Mouse (Mus musculus): ENCODE results near the gene Mthfd1.

Gene Mthfd1

DNA sequence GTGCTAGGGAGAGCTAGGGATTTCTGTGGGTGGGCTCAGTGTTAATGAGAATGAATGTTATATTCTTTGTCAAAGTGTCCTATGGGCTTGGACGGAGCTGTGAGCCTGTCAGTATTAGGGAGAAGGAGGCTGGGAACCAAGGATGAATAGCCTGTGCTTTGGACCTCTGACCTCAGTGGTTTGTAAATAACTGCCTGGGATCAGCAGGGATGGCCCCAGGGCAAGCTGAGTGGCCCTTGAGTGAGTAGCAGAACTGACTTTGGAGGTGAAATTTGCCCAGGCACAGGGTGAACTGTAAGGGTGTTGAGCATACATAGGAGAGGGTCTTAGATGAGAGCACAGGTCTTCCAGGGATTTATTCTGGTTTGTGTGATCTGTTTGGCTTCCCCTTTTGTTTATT, 8.8 kb downstream of the Mthfd1 start:
- DNase-seq (ENCODE audit: low spot score): no peak

DNA sequence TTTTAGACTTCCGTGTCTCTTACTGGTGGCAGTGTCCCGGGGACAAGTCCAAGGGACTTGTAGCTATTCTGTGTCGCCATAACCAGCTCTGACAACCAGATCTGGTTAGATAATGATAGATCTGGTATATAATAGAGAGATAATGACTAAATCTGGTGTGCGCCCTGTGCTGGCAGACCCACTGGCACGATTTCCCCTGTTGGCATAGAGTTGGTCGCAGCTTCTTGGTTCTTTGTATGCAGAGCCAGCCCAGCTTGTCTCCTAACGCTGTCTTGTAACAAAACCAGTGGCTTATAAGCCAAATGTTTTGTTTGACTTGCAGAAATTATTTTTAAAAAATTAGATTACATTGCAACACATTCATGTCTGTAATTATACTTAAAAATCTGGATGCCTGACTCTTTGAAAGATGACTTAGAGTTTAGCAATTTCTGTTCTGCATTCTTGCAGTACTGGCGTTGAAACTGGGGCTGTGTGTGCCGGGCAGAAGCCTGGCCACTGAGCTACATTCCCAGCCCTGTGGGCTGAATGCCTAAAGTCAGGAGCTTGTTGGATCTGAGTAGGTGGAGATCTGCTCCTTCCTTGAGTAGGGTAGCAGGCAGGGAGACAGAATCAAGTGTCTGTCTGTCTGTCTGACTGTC, 9.3 kb downstream of the Mthfd1 start:
- no peak for DNase-seq (ENCODE audit: low spot score)

DNA sequence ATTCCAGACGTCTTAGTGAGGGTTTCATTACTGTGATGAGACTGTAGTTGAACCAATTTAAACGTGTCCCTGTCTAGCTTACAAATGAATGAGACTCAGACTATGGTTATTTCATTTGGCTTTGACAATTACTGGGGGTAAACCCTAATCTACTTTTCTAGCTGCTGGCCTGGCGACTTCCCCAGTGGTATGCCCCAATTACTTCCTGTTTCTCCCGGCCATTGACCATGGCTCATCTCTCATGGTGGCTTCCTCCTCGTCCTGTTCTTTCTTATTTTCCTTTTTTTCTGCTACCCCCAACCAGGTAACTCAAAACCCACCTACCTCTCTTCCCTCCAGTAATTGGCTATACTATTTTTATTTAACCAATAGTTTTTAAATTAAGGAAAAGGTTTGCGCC, 9.9 kb downstream of the Mthfd1 start:
- DNase-seq (ENCODE audit: low spot score): no peak

DNA sequence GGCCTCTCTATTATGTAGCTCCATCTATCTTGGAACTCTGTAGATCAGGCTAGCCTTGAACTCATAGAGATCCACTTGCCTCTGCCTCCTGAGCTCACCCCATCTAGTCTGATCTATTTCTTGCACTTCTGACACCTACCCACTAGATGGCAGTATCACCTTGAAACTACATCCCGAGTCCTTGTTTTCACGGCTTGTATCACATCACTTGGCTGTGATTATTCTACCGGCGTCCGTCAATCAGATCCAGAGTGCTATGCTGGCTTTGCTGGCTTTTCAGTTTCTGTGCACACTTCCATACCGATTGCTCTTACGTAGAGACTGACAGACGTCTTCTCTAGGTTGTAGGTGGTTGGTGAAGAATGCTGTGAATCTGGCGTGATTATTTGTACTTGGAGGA, 11.8 kb downstream of the Mthfd1 start:
- no peak for DNase-seq (ENCODE audit: low spot score)

DNA sequence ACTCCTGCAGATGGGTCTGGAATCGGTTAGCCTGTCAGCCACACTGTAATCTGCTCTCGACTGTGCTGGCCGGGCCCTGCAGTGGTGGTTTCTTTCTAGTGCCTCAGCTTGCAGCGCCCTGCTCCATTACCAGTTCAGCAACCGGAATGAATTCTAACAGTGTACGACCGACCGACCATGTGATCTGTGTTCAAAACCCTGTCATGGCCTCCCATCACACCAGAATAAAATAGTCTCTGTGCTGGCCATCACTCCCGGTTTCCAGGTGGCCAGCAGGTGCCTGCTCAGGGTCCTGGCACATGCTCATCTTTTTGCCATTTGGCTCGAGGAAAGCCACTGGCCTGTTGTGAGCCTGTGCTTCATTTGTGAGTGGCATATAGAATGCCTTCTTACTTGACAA, 13.6 kb downstream of the Mthfd1 start:
- no peak for DNase-seq (ENCODE audit: low spot score)

DNA sequence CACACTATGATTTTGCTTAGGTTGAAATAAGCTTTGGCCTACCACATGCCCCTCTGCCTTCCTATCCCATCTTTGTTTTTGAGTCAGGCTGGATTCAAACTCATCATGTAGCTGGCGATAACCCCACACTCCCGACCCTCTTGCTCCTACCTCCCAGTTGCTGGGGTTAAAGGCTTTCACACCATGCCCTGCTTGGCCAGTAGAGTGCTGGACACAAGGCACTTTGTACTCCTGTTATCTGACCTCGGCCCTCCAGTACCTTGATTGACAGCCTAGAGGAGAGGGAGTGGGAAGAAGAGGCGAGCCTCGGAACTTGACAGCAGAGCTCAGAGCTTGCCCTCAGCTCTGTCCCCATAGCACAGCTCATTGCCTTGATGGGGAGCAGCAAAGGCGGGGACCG, 14.1 kb downstream of the Mthfd1 start:
- no peak for DNase-seq (ENCODE audit: low spot score)

DNA sequence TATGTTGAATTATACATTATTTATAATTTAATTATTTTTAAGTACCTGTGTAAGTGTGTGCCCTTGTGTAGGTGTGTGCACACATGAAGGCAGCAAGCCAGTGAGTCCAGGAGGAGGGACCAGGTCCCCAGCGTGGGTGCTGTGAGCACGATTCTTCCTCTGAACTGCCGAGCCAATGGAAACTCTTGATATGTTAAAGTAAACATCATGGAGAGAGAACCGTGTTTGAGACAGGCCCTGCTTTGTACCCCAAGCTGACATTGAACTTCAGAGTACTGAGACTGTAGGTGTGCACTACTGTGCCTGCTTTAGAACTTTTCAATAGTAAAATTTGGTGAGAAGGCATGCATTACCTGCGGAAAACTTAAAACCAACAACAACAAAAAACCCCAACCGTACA, 16.4 kb downstream of the Mthfd1 start:
- no peak for DNase-seq (ENCODE audit: low spot score)

DNA sequence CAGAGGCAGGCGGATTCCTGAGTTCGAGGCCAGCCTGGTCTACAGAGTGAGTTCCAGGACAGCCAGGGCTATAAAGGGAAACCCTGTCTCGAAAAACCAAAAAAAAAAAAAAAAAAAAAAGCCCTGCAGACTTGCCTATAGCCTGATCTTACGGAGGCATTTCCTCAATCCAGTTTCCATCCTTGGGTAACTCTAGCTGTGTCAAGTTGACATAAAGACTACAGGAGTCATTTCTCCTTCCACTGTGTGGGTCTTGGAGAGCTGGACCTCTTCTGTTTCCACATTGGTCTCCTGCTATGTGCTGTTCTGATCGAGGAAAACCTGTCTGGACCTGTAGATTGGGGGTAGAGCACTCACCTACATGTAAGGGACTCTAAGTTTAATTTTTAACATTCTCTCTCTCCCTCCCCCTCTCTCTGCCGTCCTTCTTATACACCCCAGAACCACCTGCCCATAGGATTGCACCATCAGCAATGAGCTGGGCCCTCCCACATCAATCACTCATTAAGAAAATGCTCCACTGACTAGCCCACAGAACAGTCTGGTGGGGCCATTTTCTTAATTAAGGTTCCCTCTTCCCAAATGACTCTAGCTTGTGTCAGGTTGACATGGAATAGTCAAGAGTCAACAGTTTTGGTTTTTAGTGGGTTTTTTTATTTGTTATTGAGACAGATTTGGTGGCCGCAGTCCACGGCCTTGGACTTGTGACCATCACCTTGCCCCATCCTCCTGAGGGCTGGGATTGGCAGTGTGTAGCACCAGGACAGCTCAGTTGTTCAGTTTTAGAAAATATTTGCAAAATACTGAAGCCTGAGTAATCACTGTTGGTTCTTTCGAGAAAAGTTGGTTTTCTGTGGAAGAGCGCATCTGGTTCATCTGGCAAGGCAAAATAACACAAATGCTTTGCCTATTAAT, 17.8 kb downstream of the Mthfd1 start:
- no peak for DNase-seq (ENCODE audit: low spot score)

DNA sequence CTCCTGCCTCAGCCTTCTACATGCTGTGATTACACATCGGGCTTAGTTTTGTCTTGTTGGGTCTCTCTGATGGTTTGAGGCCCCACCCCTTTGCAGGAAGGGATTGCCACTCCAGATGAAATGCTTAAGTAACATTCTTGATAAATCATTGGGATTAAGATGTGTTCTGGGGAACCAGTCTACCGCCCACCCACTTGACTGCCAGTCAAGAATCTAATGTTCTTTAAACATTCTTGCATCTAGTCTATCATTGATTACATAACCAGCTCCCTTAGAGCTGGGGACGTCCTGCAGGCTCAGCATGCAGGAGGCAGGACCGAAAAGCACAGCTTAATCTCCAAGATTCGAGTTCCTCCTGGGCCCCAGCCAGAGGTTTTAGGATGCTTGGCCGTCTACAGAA, 23.1 kb downstream of the Mthfd1 start:
- no peak for DNase-seq (ENCODE audit: low spot score)

DNA sequence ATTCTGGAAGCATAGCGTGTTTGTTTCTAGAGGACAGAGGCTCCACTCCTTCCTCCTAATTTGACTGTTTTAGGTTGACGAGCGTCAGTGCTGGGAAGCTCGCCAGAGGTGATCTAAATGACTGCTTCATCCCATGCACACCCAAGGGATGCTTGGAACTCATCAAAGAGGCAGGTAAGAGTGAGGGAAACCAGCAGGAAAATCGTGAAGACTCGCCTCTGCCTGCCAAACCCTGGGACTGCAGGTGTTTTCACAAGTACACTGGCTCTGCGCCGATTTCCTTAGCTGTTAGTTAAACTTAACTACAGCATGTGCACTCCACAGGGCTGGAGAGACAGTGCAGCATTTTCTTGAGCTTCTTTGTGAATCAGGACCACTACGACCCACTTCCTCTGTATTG, 25.5 kb downstream of the Mthfd1 start:
- no peak for DNase-seq (ENCODE audit: low spot score)

DNA sequence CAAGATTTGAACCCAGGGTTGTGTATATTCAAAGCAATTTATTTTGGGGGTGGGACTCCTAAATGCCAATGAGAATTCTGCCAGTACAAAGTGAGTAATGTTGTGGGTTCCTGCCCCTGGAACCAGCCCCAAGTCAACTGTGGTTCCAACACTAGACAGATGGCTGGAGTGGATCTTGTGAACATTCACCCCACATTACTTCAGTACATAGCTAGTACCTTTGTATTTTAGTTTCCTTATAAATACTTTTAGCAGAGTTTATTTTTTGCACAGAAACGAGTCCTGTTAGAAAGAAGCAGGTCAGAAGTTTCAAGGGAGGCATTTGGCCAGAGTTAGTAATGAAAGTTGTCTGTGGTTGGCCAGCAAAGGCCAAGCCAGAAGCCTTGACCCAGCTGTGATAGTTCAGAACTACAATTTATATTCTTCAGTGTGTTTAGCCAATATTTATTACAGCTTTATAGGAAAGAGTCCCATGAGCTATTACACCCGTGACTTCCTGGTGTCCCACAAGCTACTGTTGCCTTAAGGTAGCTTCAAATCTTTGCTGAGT, 26.1 kb downstream of the Mthfd1 start:
- DNase-seq (ENCODE audit: low spot score): no peak

DNA sequence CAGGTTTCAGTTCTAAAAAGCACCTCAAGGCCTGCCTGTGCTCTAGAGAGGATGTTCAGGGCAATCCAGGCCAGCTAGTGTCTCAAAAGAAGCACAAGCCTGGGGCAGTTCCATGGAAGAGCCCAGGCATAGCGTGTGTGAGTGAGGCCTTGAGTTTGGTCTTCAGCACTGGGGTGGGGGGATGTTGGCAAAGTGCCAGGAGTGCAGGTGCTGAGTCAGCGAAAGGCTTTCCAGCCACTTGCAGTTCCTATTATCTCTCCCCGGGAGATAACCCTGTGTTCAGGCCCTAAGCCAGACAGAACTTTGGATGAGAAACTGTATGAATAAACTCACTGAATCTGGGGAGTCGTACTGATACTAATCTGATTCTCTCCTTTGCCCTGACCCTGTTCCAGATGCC, 27.0 kb downstream of the Mthfd1 start:
- DNase-seq (ENCODE audit: low spot score): no peak

DNA sequence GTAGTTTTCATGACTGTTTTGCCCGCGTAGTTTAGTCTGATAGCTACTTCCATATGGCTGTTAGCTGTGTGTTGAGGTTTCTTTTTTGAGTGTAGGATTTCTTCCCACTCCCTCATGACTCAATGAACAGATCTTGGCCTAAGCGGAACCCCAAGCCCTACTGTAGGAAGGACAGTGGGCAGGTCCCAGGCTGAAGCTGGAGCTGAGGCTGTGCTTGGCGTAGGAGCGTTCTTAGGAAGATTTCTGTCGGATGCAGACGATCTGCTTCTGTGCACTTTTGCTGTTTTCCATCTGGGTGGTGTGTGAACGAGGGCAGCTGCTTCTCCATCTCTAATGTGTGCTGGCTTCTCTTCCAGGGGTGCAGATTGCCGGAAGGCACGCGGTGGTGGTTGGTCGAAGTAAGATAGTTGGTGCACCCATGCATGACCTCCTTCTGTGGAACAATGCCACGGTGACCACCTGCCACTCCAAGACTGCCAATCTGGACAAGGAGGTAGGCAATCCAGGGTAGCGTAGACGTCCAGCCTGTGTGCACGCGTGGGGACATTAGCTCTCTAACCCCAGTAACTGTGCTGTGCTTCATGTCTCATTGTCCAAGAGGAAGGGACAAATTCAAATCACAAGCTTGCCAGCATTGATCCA, 27.6 kb downstream of the Mthfd1 start:
- DNase-seq (ENCODE audit: low spot score): no peak

DNA sequence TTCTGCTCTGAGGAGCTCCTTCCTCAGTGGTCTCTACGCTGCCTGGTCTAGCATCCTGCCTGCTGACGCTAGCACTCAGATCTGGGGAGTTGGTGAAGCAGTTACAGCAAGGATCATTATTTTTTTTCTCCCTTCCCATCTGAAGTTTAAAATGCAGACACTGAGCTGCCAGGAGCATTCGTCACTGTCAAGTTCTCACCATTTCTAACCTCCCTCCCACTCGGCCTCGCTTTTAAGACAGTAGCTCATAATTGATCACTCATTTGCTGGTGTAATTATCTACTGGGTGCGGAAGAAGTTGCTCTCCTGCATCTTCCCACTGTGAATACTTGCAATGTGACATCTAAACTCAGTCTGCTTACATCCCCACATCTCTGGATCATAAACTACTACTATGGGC, 30.3 kb downstream of the Mthfd1 start:
- no peak for DNase-seq (ENCODE audit: low spot score)

DNA sequence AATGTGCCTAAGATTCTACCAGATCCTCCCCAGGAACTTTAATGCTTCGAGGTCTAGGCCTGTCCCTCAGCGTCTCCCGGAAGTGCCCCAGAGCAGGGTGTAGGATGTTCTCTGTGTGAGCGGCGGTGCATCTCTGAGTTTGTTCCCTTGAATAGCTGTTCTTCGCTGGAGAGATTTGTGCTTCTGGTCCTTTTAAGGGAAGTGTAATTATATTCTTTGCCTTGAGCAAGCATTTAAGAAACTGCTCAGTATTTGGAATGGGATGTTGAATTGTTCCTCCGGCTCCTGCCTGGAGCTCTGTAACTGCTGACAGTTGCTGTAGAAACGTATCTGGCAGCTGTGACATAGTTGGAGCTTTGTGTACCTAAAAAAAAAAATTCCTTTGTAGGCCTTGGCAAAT, 32.9 kb downstream of the Mthfd1 start:
- DNase-seq (ENCODE audit: low spot score): no peak

DNA sequence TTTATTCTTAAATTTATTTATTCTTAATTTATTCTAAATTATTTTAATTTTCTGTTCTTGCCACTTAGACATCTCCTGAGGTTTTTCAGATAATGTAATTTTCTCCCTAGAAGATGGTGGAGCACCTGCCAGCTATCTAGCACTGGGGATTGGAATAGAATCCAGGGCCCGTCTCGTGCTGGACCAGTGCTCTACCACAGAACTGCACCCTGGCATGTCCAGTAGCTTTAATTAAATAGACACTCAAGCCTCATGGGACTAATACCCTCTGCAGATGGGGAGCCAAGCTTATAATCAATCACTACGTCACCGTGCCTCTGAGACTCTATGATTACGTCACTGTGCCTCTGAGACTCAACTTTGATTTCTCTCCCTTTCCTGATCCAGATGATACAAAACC, 33.4 kb downstream of the Mthfd1 start:
- DNase-seq (ENCODE audit: low spot score): no peak

DNA sequence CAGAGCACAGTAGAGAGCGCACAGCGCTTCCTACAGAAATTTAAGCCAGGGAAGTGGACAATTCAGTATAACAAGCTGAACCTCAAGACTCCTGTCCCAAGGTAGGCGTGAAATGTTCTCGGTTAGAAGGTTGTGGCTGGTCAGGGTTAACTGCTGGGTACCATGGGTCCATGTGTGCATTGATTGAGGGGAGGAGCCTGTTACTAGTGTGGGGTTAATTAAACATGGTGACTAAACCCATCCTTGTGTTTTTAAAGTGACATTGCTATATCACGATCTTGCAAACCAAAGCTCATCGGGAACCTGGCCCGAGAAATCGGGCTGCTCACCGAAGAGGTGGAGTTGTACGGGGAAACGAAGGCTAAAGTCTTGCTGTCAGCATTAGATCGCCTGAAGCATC, 34.3 kb downstream of the Mthfd1 start:
- no peak for DNase-seq (ENCODE audit: low spot score)

DNA sequence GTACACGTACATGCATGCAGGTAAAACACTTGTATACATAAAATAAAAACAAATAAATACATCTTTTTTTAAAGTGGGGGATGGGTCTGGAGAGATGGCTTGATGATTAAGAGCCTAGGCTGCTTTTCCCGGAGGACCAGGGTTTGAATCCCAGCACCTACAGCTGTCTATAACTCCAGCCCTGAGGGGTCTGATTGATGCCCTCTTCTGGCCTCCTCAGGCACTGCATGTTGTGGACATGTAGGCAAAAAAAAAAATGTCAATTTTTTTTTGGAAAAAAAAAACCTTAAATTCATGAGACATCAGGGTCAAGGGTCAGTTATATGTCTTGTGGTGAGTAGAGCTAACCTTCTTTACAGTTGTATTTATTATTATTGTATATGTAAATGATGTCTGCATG, 35.2 kb downstream of the Mthfd1 start:
- no peak for DNase-seq (ENCODE audit: low spot score)

DNA sequence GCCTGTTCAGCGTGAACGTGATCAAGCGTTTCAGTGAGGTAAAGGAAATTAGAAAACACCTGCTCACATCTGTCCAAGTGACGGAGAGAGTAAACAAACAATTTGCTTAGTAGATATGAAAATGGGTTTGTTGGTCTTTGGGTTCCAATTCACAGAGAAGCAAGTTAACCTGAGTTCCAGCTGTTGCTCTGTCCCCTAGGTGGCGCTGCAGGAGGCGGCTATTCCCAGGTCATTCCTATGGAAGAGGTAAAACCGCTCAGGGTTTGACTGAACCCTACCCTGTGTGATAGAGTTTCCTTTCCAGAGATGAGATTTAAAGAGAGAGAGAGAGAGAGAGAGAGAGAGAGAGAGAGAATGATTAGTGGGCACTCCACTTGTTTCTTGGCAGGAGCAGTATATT, 38.1 kb downstream of the Mthfd1 start:
- peak; percentile 67 for DNase-seq (ENCODE audit: low spot score)

DNA sequence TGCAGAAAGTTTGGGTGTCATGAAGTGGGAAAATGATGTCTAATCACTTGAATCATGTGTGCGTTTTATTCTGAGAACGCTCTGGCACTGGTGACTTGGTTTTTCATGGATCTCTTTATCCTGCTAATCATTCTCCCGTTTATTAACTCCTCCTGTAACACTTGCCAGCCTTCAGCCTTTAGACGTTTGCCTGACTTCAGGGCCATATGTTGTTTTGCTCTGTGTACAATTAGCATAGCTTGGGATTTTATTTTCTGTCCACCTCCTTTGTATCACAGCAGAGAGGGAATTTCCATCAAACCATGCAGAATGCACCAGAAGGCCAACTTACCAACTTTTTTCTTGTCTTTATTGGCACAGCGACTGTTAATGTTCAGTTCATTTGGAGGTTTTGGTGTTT, 42.7 kb downstream of the Mthfd1 start:
- no peak for DNase-seq (ENCODE audit: low spot score)

DNA sequence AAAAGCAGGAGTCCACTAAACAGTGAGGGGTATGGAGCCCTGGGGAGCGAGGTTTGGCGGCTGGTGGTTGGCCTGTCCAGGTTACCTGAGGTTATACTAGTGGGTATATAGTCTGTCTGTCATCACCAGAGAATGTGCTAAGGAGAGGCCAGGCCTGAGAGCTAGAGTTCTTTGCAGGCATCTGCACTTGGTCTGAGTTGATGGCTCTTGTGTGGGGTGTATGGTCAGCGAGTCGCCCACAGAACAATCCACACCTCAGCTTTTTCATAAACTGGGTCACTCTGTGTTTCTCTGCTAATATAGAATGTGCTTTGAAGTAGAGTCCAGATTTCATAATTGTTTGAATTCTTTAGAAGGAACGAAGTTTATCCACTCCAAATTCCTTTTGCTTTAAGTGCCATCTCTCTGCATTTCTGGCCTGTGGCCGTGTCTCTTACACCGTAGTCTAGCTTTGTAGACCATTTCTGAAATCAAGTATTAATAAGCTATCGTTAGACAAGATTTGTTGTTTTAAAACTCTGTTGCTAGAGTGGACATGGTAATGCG, 44.3 kb downstream of the Mthfd1 start:
- DNase-seq (ENCODE audit: low spot score): no peak

DNA sequence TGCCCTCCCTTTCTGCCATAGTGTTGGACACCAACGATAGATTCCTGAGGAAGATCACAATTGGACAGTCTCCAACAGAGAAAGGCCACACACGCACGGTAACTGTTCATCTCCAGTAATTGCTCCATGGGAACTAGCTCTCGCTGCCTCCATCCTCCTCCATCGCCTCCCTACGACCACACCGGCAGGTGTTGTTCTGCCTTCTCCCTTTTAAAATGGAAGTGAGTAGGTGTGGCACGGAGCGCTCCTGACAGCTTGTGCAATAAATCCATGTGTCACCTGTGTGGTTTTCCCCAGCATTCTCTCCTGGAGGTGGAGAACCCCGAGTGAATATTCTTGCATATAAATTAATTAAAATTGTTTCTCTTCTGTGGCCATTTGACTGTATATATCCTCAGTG, 45.3 kb downstream of the Mthfd1 start:
- no peak for DNase-seq (ENCODE audit: low spot score)

DNA sequence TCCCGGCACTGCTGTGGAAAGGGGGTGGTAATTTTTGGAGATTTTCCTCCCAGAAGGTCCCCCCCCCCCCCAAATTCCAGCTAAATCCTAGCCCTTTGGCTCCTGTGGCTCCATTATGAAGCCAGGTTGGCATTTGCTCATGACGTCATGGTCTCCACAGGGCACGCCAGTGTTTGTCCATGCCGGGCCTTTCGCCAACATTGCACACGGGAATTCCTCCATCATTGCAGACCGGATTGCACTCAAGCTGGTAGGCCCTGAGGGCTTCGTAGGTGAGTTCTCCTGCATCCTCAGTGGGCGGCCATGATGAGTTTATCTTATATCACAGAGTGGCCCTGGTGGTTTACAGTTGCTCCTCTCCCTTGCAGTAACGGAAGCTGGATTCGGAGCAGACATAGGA, 48.4 kb downstream of the Mthfd1 start:
- DNase-seq (ENCODE audit: low spot score): no peak
